Mouse (Mus musculus): ENCODE data around the gene Ube2g2.
"Not testable (repeated sequence)": the region's sequence is repeated elsewhere in the genome, so short reads cannot be mapped to it uniquely, and the experiment has no call there.

Ube2g2 gene

GRCm38 (mm10) chr10:77647461-77647860 is 25.4 kb downstream of the Ube2g2 start:
- no peak for DNase-seq

- no peak for DNase-seq
Observed at GRCm38 (mm10) chr10:77647901-77648300, 25.8 kb downstream of the Ube2g2 start.

GRCm38 (mm10) chr10:77652046-77652445 is 30.0 kb downstream of the Ube2g2 start:
- DNase-seq, result no peak

- DNase-seq, result peak; percentile 84
Observed at GRCm38 (mm10) chr10:77658286-77658994, 36.4 kb downstream of the Ube2g2 start.

- DNase-seq, result no peak
Observed at GRCm38 (mm10) chr10:77663949-77664665, 42.0 kb downstream of the Ube2g2 start.

GRCm38 (mm10) chr10:77666342-77666741 is 44.3 kb downstream of the Ube2g2 start:
- no peak for DNase-seq

- DNase-seq, result no peak
Observed at GRCm38 (mm10) chr10:77667402-77667801, 45.3 kb downstream of the Ube2g2 start.

- DNase-seq, result no peak
Observed at GRCm38 (mm10) chr10:77670710-77671109, 48.6 kb downstream of the Ube2g2 start.

GRCm38 (mm10) chr10:77671519-77671918 is 49.4 kb downstream of the Ube2g2 start:
- no peak for DNase-seq

GRCm38 (mm10) chr10:77673765-77674164 is 51.7 kb downstream of the Ube2g2 start:
- no peak for DNase-seq

- DNase-seq, result no peak
Observed at GRCm38 (mm10) chr10:77677562-77677961, 55.5 kb downstream of the Ube2g2 start.

- no peak for DNase-seq
Observed at GRCm38 (mm10) chr10:77682994-77683393, 60.9 kb downstream of the Ube2g2 start.

GRCm38 (mm10) chr10:77684181-77684580 is 62.1 kb downstream of the Ube2g2 start:
- no peak for DNase-seq

- DNase-seq, result no peak
Observed at GRCm38 (mm10) chr10:77685895-77686664, 64.0 kb downstream of the Ube2g2 start, which contains the start of gene Tspear. Gene Tspear (plus strand): TSS chr10:77686569.

GRCm38 (mm10) chr10:77687021-77687420 is 64.9 kb downstream of the Ube2g2 start:
- no peak for DNase-seq

- not testable (repeated sequence) for DNase-seq
Observed at GRCm38 (mm10) chr10:77690356-77690807, 68.3 kb downstream of the Ube2g2 start, which contains the start of gene Gm19402. Gene Gm19402 (minus strand): TSS chr10:77690757.
